Mouse (Mus musculus) embryonic facial prominence, embryonic 11.5 days (tissue): ENCODE data around the gene Adarb2. TPM values are rescaled to one million over a fixed set of nuclear protein-coding genes. Genes with fewer than 3 reads are reported as not detected.

ENCODE experiments used
- ATAC-seq: fragments of 200-750 bp; cut with Nextera tagmentation; replicated peaks from 2 replicates; pipeline ENCODE4 v1.8.0; 2017; ENCODE audit warnings: low read depth; ENCODE audit not compliant: insufficient number of reproducible peaks, low FRiP score, low TSS enrichment
- DNase-seq: peaks from one replicate; pipeline ENCODE4 v3.0.0-alpha.2; 2015; ENCODE audit warnings: low spot score
- H3K27ac ChIP-seq: fragments of 300-500 bp; sonication (generic); replicated peaks from 2 replicates; pipeline ENCODE4 v1.5.1; 2014; ENCODE audit warnings: mild to moderate bottlenecking, low read depth, low read length, control low read depth
- H3K27me3 ChIP-seq: fragments of 300-500 bp; sonication (generic); 2 replicates; pipeline ENCODE4 v1.6.1; 2014; ENCODE audit warnings: mild to moderate bottlenecking, low read length, moderate library complexity, mixed read lengths; ENCODE audit not compliant: control insufficient read depth, insufficient read depth
- H3K36me3 ChIP-seq: fragments of 300-500 bp; sonication (generic); replicated peaks from 2 replicates; pipeline ENCODE4 v1.6.1; 2014; ENCODE audit warnings: low read depth, mild to moderate bottlenecking, low read length, moderate library complexity, mixed read lengths; ENCODE audit not compliant: control insufficient read depth, insufficient read depth
- H3K4me1 ChIP-seq: fragments of 300-500 bp; sonication (generic); 2 replicates; pipeline ENCODE4 v1.6.1; 2014; ENCODE audit warnings: low read length, mixed read lengths; ENCODE audit not compliant: control insufficient read depth, insufficient read depth
- H3K4me2 ChIP-seq: fragments of 300-500 bp; sonication (generic); 2 replicates; pipeline ENCODE4 v1.6.1; 2014; ENCODE audit warnings: low read depth, mild to moderate bottlenecking, control low read depth, low read length, moderate library complexity
- H3K4me3 ChIP-seq: fragments of 300-500 bp; sonication (generic); 2 replicates; pipeline ENCODE4 v1.5.1; 2014; ENCODE audit warnings: low read depth, low read length, control low read depth
- H3K9ac ChIP-seq: fragments of 300-500 bp; sonication (generic); replicated peaks from 2 replicates; pipeline ENCODE4 v1.6.1; 2014; ENCODE audit warnings: mild to moderate bottlenecking, control low read depth, low read length
- H3K9me3 ChIP-seq: fragments of 300-500 bp; sonication (generic); replicated peaks from 2 replicates; pipeline ENCODE4 v1.6.1; 2016; ENCODE audit warnings: mild to moderate bottlenecking, low read length, inconsistent platforms, mixed read lengths; ENCODE audit not compliant: control insufficient read depth
- WGBS: fragments of 180-500 bp; shearing (Covaris S2); extraction: QIAGEN DNeasy Blood & Tissue Kit; methylation state at CpG from one replicate; pipeline ENCODE4 v1.1.7; 2014; 5-methylcytosine and 5-hydroxymethylcytosine counted together
- polyA plus RNA-seq: library from polyadenylated mRNA; unstranded; fragments of >200 nt; fragmentation: Nextera tagmentation; extraction: Ambion mirVana; gene quantifications from 2 replicates; pipeline ENCODE4 v1.2.1, GENCODE M21; 2014

The Adarb2 gene
- polyA plus RNA-seq, 1 experiment from 2014 or later = 1.8 TPM

DNA sequence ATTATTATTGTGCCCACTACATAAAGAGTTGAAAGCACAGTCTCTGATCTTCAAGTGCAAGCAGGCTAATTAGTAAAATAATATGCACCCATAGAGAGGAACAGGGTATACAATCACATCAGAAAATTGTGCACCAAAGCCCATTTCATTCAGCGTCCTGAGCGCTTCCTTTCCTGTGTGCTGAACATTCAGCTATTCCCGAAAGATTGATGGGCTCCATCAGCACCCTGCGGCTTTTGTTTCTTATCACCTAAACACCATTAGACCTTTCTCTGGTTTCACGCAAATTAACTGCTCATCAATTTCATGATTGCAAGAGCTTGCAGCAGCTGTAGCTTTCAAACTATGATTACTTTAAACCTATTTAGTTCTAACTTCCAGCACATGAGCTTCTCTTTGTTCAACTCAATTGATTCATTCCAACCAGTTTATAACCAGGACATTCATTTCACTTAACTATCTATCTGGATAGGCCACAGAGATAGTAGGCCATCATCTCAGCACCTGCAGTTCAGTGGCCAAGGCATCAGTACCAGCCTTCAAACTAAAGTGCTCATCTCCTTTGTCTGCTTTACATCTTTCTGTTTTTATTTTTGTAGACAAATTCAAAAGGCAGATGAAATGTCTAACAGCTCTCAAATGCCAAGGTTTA lies 45.5 kb downstream of the Adarb2 start:
- H3K9ac ChIP-seq = no peak overlapping the region

DNA sequence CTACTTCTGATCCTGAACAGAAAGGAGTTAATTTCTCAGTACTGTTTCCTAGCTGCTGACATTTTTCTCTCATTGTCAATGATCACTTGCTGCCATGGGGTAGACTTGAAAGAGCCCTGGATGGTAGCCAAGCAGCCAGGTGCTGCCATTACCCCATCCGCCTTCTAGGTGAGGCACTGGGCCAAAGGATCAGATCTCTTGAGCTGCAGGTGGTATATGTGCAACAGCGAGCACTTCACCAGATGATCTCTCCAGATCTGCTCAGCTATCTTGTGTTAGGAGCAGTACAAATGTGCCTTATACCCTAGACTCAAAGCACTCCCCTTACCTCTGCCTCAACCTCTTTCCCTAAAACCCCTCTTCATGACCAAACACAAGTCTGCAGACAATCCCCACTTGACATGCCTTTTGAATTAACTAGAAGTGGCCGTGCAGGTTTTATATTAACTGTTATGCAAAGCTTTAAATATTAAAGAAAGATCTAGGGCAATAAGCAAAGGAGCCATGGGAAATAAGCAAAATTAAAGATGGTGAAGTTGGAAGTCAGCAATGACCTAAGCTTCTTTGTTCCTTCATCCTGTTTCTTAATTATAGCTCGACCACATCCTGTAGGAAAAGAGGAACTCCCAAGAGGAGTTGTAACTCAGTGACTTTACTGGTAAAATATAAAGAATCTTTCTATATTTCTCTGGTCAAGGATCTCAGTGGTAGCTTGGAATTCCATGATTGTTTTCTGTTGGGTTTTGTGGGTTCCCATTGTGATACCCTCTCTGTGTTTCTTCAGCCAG lies 69.7 kb downstream of the Adarb2 start:
- no peaks in the 10 kb centered on the region for H3K9me3 ChIP-seq
- H3K4me2 ChIP-seq = no peak overlapping the region
- no peaks in the 10 kb centered on the region for H3K36me3 ChIP-seq
- no peaks in the 10 kb centered on the region for H3K27me3 ChIP-seq
- DNase-seq = no peak
- H3K4me3 ChIP-seq = no peak overlapping the region
- no peak overlapping the region for H3K9ac ChIP-seq
- no peak for ATAC-seq
- H3K4me1 ChIP-seq = no peaks in the 10 kb centered on the region
- WGBS = 78% methylated on average over 4 of the region's 4 CpGs
- H3K27ac ChIP-seq = no peak overlapping the region

More for the DNA sequence above, 45.5 kb downstream of the Adarb2 start:
- Histone ChIP-seq H3K27me3 (no peaks in the 10 kb centered on the region), H3K4me2 (no peak overlapping the region), H3K4me3 (no peak overlapping the region), H3K9me3 (no peaks in the 10 kb centered on the region), H3K4me1 (no peaks in the 10 kb centered on the region), H3K36me3 (no peaks in the 10 kb centered on the region), H3K27ac (no peak overlapping the region)
- 78% methylated on average over 5 of the region's 5 CpGs for WGBS
- no peak for DNase-seq
- no peak for ATAC-seq

DNA sequence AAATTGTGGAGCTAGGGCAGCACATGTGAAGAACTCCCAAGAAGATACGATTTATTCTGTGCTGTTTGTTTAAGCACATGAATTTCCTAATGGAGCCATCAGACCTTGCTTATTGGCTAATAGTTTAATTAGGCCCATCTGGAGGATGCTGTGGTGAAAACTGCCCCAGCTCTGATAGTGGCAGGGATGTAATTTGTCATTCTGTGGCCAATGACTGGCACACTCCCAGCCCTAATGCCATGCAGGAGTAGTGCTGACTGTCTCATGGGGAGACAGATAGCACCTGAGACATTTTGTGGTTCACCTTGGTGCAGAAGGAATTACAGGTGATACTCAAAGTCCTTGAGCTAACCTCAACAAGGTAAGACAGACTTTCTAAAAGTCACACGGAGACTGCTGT lies 80.5 kb downstream of the Adarb2 start:
- Histone ChIP-seq H3K27me3 (no peaks in the 10 kb centered on the region), H3K9me3 (no peaks in the 10 kb centered on the region), H3K9ac (no peak overlapping the region), H3K4me2 (no peak overlapping the region), H3K36me3 (no peaks in the 10 kb centered on the region), H3K27ac (no peak overlapping the region), H3K4me3 (no peak overlapping the region), H3K4me1 (no peaks in the 10 kb centered on the region)
- no peak for DNase-seq
- no peak for ATAC-seq
- WGBS = 76% methylated on average over 2 of the region's 2 CpGs

GRCm38 (mm10) chr13:8316347-8317141 lies 113.9 kb downstream of the Adarb2 start:
- Histone ChIP-seq H3K27me3 (no peaks in the 10 kb centered on the region), H3K36me3 (no peaks in the 10 kb centered on the region), H3K9me3 (no peaks in the 10 kb centered on the region), H3K27ac (no peak overlapping the region), H3K4me2 (no peak overlapping the region), H3K4me1 (no peaks in the 10 kb centered on the region), H3K9ac (no peak overlapping the region), H3K4me3 (no peak overlapping the region)
- ATAC-seq (no peak), DNase-seq (peak; percentile 72)
- WGBS = 58% methylated on average over 5 of the region's 5 CpGs

DNA sequence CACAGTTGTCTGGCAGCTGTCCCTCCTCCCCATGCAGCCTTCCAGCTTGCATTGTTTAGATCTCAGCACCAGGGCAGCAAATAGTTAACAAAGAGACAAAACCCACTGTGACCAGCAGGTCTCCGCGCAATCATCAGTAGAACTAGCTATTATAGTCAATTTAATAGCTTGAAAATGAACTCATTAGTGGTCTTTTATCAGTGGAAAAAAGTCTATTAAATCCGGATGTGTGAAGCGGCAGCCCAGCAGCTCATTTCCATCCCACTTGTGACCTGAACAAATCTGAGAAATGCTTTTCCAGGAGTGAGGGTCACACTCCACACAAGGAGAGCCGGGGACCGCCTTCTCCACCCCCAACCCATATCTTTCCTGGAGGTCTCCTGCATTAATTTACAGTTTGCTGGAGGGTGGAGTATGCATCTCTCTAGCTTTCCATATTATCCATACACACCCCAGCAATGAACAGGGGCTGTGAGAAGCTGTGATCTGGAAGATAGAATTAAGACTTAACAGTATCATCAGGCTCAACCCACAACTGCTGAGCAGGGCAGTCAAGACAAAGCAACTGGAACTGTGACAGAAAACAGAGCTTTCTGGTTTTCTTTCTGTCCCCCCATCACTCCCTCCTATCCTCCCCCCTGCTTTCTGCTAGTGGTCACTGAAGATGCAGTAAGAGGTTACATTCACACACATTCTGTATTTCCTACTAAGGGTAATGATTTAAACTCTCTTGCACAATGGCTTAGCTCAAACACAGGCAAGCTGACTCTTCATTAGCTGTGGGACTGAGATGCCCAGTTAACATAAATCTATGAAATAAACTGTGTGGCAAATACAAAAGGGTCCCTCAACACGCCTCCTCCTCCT lies 131.2 kb downstream of the Adarb2 start:
- no peak overlapping the region for H3K4me3 ChIP-seq
- no peaks in the 10 kb centered on the region for H3K36me3 ChIP-seq
- no peak overlapping the region for H3K9ac ChIP-seq
- ATAC-seq (peak; percentile 34), DNase-seq (no peak)
- H3K27me3 ChIP-seq = no peaks in the 10 kb centered on the region
- H3K4me1 ChIP-seq = no peaks in the 10 kb centered on the region
- H3K9me3 ChIP-seq = no peaks in the 10 kb centered on the region
- WGBS = 27% methylated on average over 7 of the region's 7 CpGs
- no peak overlapping the region for H3K27ac ChIP-seq
- no peak overlapping the region for H3K4me2 ChIP-seq

- ATAC-seq (no peak), DNase-seq (peak; percentile 8)
- WGBS = 58% methylated on average over 4 of the region's 4 CpGs
- Histone ChIP-seq H3K4me3 (no peak overlapping the region), H3K9me3 (no peaks in the 10 kb centered on the region), H3K4me2 (no peak overlapping the region), H3K9ac (no peak overlapping the region), H3K27me3 (no peaks in the 10 kb centered on the region), H3K27ac (no peak overlapping the region), H3K36me3 (no peaks in the 10 kb centered on the region), H3K4me1 (no peaks in the 10 kb centered on the region)
Measured at GRCm38 (mm10) chr13:8334580-8334979, 131.9 kb downstream of the Adarb2 start.

DNA sequence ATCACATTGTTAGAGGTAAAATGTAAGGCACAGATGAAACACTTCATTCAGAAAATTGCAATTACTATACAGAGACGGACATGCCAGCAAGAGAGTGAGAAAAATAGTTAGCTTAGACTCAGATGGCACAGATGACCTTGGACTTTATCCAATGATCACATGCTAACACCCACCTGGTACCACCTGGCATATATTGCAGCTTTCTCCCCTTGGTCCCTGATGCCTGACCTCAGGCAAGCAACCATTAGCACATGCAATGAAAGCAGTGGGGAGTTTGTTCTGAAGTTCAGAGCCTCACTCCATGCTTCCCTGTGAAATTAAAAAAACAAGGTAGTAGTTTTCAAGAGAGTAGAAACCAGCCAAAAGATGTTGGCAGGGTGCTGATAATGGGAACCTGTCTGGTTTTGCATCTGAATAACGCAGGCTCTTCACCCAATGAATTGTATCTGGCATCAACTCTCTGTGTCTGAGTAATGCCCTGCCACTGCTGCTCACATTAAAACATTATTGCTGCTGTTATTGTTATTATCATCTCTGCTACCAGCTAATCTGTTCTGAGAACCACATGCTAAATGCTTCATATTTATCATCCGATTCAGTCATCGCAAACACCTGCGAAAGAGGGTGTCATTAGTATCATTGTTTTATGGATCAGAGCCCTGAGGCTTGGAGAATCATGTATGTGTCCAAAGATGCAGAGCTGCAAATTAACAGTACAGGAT lies 138.6 kb downstream of the Adarb2 start:
- Histone ChIP-seq H3K4me1 (no peaks in the 10 kb centered on the region), H3K4me2 (no peak overlapping the region), H3K27ac (no peak overlapping the region), H3K27me3 (no peaks in the 10 kb centered on the region), H3K36me3 (no peaks in the 10 kb centered on the region), H3K9ac (no peak overlapping the region), H3K9me3 (no peaks in the 10 kb centered on the region), H3K4me3 (no peak overlapping the region)
- DNase-seq = no peak
- no peak for ATAC-seq
- WGBS = 85% methylated on average over 5 of the region's 5 CpGs
